Mouse (Mus musculus) heart, adult 9 months (tissue): Measurements from ENCODE around the gene Crbn.

ENCODE experiments used
- DNase-seq, 2 experiments: peaks; one replicate each; pipeline ENCODE4 v3.0.0; 2022; ENCODE audit warnings: low spot score in 2 of 2

Gene Crbn

GRCm38 (mm10) chr6:106799333-106800226 lies at the start of gene Crbn:
TSS of gene Crbn (minus strand) at chr6:106800077.
- DNase-seq = peak; percentile 85 to 89

DNA sequence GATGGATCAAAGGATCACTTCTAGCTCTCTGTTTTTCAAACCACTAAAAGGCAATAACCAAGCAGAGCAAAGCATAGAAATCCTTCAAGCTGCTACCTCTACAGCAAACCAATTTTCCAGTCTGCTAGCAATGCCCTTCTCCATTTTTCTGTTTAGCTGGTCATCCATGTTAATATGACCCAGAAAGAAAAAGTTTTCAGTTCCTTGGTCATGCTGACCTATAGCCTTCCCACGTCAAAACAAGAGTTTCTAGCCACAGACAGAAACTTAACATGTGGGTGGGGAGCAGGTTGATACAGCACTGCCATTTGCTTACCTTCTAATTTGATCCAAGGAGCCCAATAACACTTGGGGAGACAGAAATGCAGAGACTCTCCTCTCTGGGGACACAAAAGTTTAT lies 40.3 kb upstream of the Crbn start:
- no peak for DNase-seq

GRCm38 (mm10) chr6:106838053-106838452 lies 38.2 kb upstream of the Crbn start:
- no peak for DNase-seq

GRCm38 (mm10) chr6:106835316-106835715 lies 35.4 kb upstream of the Crbn start:
- DNase-seq = no peak

DNA sequence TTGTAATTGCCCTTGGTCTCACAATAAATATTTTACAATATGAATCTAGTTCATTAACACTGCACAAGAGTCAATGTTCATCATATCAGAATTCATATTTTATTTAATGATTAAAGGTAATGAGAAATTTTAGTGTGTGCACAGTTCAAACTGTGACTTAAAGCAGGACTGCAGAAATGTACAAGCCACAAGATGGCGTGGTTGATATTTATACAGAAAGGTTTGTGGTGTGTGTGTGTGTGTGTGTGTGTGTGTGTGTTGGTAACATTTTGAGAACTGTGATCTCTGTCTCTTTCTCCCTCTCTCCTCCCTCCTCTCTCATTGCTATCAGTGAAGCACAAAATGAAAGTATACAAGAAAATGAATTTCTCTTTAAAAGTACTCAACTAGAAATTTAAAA lies 22.5 kb upstream of the Crbn start:
- no peak for DNase-seq

DNA sequence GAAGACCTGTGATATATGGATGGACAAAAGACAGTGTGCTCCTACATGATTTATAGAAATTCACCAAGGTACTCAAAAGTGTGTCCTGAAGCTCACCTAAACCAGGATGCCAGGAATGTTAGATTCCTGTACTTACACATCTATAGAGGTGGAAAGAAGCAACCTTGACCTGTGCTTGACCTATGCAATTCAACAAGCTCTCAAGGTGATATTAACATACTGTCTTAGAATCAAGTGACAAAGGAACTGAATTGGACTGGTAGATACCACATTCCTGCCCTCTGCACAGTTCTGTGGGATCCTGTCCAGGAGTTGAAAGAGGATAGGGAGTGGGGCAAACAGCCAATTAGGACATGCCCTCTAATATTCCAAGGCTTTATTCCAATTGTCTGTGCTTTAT lies 20.7 kb upstream of the Crbn start:
- DNase-seq = peak in 1 of 2 experiments; percentile 10

DNA sequence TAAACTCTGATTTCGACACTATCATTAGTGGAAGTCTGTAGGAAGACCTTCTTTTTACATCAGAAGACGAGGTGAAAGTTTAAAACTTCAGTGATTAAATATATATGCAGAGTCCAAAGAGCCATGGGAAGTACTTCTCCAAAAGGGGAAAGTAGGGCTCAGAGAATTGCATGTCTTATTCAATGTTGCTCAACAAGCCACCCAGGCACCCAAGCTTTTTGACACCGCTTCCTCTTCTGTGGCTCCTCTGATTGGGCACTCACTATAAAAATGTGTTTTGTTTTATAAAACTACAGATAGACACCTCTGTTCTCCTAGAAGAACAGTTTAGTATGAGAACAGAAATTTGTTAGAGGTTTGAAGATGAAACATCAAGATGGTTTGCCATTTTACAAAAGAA lies 20.0 kb upstream of the Crbn start:
- DNase-seq = no peak

DNA sequence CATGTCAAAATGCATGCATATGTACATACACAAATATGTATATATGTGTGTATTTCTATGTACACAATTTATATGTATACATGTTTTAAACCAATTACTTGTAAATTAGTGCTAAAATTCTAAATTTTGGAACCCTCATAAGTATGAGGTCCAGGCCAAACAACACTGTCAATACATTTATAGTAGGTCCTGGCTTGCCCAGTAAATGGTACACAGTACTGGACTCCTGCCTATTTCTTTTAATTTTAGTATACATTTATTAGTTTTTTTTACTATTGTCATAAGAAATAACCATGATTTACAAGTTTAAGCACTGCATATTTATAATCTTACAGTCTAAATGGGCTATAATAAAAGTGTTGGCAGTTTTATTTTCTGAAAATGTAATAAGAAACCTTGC lies 19.4 kb upstream of the Crbn start:
- DNase-seq = no peak

- no peak for DNase-seq
These were observed 10.8 kb upstream of the Crbn start for GRCm38 (mm10) chr6:106810686-106811085.

DNA sequence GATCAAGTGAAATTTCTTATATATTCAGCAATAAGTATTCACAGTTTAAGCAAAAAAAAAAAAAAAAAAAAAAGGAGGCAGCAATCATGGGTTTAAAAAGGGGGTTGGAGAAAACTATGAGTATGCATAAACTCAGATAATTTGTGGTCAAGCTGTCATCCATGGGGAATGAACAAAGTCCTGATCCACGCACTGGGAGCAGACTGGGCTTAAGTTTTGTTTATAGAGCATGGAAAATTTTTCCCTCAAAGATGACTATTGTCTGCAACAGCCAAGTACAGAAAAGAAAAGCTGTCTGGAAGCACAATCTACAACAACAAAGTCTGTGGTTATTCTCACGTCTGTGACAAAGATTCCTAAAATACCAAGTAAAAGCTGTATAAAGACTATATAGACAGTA lies 9.3 kb upstream of the Crbn start:
- DNase-seq = no peak

- DNase-seq = peak in 1 of 2 experiments; percentile 11
These were observed 5.0 kb upstream of the Crbn start for GRCm38 (mm10) chr6:106804904-106805303.

GRCm38 (mm10) chr6:106800227-106800557 lies 315 bp upstream of the Crbn start:
- no peak for DNase-seq

DNA sequence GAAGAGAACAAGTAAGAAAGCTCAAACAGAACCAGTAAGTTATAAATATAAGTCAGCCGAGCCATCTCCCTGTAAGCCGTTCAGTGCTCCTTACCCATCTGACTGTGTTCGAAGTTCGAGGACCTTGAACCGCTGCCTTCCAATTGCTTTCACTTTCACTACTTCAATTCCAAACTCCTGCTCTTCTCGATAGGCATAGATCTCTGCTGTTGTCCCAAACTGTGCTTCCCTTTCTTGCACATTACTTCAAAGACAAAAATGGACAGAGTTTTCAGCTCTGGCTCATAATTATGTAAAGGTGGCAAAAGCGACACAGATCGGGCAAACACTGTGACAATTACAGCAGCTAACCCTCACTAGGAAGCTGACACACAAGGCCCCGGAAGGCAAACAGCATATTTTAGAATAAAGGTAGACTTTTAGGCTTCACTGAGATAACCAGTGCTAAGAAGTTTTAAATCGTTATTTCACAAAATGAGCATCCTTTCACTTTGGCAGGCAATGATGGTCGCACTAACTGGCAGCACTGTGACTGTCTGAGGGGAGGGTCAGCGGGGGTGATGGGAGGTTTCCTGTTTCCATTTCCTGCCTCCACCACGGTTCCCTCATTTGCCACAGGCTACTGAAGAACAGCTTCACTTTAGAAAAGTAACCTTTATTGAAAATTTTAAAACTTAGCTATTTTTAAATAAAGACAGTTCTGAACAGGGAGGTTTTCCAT lies 5.6 kb downstream of the Crbn start:
- no peak for DNase-seq

- DNase-seq = no peak
These were observed 6.3 kb downstream of the Crbn start for GRCm38 (mm10) chr6:106793621-106794020.

DNA sequence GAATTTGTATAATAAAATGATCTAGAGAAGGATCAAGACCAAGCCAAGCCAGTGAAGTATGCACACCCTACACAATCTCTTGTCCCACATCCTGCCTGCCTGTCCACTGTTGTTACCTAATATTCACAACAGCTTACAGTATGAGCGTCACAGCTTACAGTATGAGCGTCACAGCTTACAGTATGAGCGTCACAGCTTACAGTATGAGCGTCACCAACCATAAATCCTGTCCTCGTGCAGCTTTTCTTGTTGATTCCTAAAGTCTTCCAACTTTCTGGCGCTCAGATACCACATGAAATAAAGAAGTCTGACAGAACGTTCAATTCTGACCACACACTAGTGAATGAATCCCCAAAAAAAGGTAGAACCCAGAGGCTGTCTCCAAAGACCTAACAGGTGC lies 6.8 kb downstream of the Crbn start:
- no peak for DNase-seq

- no peak for DNase-seq
These were observed 7.4 kb downstream of the Crbn start for GRCm38 (mm10) chr6:106792486-106792885.

DNA sequence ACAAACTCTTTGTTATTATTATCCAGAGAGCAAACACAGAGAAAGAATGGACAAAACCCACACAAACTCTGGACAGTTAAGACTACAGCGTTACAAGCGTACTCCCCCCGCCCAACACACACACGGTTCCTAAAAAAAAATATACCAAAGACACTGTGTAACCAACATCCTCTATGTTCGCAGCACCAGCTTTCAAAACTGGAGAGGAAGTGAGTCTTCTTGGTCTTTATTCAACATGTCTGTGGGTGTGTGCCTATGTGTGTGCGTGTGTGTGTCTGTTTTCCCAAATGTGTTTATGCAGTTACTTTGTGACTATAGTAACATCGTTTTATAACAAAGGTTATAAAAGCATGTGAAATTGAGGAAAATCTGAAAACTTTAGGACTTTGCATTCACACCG lies 8.4 kb downstream of the Crbn start:
- no peak for DNase-seq

DNA sequence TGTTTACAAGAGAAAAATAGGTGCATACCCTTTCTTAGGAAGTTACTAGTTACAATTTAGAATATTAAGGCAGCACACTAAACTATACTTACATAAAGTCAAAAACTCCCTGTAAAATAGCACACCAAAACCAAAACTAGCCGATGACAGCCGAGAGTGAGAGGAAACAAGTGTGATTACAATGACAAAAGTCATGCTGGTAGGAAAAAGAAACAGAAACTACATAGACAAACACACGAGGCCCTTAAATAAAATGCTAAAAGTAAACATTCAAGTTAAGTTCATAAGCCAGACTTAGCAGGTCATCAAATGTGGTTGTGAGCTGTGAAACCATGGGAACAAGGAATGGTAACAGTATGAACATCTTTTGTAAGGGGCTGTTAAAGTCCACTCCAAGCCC lies 12.7 kb downstream of the Crbn start:
- DNase-seq = no peak

DNA sequence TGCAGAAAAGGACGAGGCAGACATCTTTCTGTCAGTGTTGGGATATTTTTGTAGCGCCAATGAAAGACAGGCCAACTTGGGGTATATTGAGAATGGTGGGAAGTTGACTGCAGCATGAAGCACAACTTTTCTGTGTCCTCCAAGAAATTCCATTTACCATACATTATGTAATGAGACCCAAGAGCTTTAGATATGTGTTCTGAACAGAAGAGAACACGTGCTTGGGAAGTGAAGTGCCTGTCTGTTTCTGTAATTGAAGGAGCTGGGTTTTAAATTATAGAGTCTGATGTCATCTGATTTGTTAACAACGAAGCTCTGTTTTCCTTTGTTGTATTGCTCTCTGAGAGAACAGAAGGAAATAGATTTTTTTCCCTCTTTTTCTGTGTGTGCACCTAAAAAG lies 29.8 kb downstream of the Crbn start:
- DNase-seq = no peak

GRCm38 (mm10) chr6:106769290-106769866 lies 30.5 kb downstream of the Crbn start:
- DNase-seq = no peak

DNA sequence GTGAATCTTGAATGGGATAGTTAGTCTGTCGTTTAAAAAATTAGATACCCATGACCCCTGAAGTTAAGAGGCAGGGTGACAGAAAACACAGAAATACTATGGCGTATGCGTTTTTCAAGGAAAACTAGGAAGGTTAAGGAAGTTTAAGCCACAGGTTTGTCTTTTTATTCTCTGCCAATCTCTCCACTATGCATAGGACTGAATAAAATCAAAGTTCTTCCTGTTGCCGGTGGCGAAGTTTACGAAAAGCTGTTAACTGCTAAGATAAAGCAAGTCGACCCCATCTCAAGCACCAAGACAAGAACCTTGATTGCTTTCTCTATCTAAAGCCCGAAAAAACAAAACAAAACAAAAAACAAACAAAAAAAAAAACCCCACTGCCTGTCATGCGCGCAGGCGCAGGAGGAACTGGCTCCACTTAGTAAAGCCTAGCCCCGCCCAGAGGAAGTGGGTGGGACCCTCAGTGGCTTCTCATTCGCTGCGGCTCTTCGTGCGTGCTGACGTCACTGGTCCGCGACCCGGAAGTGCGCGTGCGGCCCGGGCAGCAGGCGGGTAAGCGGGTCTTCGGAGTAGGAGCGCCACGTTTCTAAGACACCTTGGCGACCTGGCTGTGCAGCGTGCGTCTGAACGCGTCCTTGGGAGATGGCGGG lies 31.1 kb downstream of the Crbn start, which contains the start of gene Trnt1:
Trnt1 (plus strand) TSS at position 481 of the 650 bp plus-strand sequence.
- peak; percentile 97 for DNase-seq

GRCm38 (mm10) chr6:106766774-106767173 lies 33.1 kb downstream of the Crbn start:
- DNase-seq = no peak
